ENCODE assay signal across 27 mouse cellular contexts in genomic region chr15:68462851-68463250, GRCm38 (mm10).
A peak's percentile ranks its signal among the peaks of the same experiment; 100 is the strongest.
DNase-seq lines count a peak whose midpoint lies in the region; ATAC-seq lines count a peak whose summit lies in the region.
"Had no signal": no experiment of that assay in that cellular context is flagged by ENCODE, and none has a peak within 500 bp of the region (broad histone marks: within the 10 kb centered on the region; RNA-seq: fewer than 3 reads in every experiment).

No protein-coding gene starts in this region.

- no peak for ATAC-seq in embryonic facial prominence, embryonic 14.5 days (ENCODE audit: low read depth)
- ATAC-seq in midbrain, embryonic 16.5 days, result no peak
- ATAC-seq: forebrain, embryonic 14.5 days; forebrain, postnatal 0 days; intestine, postnatal 0 days; Patski had no signal

- H3K4me2 ChIP-seq in embryonic facial prominence, embryonic 14.5 days (ENCODE audit: low read depth, low read length), result no peak overlapping the region
- H3K4me2 ChIP-seq in midbrain, embryonic 16.5 days (ENCODE audit: low read length), result no peak overlapping the region
- H3K4me2 ChIP-seq: embryonic facial prominence, embryonic 15.5 days; heart, embryonic 13.5 days; hindbrain, embryonic 12.5 days; hindbrain, embryonic 15.5 days had no signal

- DNase-seq in embryo, embryonic 10.5 days (ENCODE audit: low spot score), result peak; percentile 3
- DNase-seq in embryo, embryonic 10 days (ENCODE audit: low spot score), result no peak
- DNase-seq in heart, adult 8-10 months (ENCODE audit: low spot score), result peak; percentile 3
- no peak for DNase-seq in heart, postnatal 36 days
- DNase-seq in embryonic facial prominence, embryonic 14.5 days (ENCODE audit: low spot score), result peak; percentile 38
- DNase-seq: adrenal gland, adult 8-10 months; adrenal gland, postnatal 25 days; B cell, adult 2 months; cerebellum, adult 11-12 months; cerebellum, adult 8-10 months; cerebellum, postnatal 10 days; cerebellum, postnatal 36 days; forebrain, postnatal 0 days; gastrocnemius, adult 2 months; gastrocnemius, postnatal 14 days; kidney, adult 2 months had no signal

- H3K4me3 ChIP-seq in embryonic facial prominence, embryonic 14.5 days (ENCODE audit: low read depth, low read length), result no peak overlapping the region
- no peak overlapping the region for H3K4me3 ChIP-seq in midbrain, embryonic 16.5 days (ENCODE audit: low read depth, low read length)
- H3K4me3 ChIP-seq: embryonic facial prominence, embryonic 15.5 days; gastrocnemius, adult 2 months; heart, embryonic 10.5 days; heart, embryonic 13.5 days; hindbrain, embryonic 12.5 days; hindbrain, embryonic 15.5 days had no signal

- intact Hi-C loops in heart, postnatal 36 days (cut with DNase I), result no loop called here

- H3K27me3 ChIP-seq in embryonic facial prominence, embryonic 14.5 days (replicated peaks; ENCODE audit: control insufficient read depth, insufficient read depth, low read length), result no peaks in the 10 kb centered on the region
- H3K27me3 ChIP-seq in midbrain, embryonic 16.5 days (ENCODE audit: control insufficient read depth, insufficient read depth, low read depth, low read length), result no peaks in the 10 kb centered on the region
- H3K27me3 ChIP-seq: CH12.LX; embryonic facial prominence, embryonic 15.5 days; heart, embryonic 13.5 days; hindbrain, embryonic 12.5 days; hindbrain, embryonic 15.5 days had no signal

- H3K9ac ChIP-seq in embryonic facial prominence, embryonic 14.5 days (ENCODE audit: low read depth, low read length), result no peak overlapping the region
- H3K9ac ChIP-seq in midbrain, embryonic 16.5 days (ENCODE audit: low read depth, low read length), result no peak overlapping the region
- H3K9ac ChIP-seq: embryonic facial prominence, embryonic 15.5 days; forebrain, postnatal 0 days; heart, embryonic 13.5 days; hindbrain, embryonic 12.5 days; hindbrain, embryonic 15.5 days had no signal

- WGBS in embryonic facial prominence, embryonic 14.5 days, result 30% methylated on average over 3 of the region's 3 CpGs
- WGBS in midbrain, embryonic 16.5 days, result 58% methylated on average over 3 of the region's 3 CpGs

- H3K9me3 ChIP-seq in embryonic facial prominence, embryonic 14.5 days (ENCODE audit: control insufficient read depth, low read length), result no peaks in the 10 kb centered on the region
- no peaks in the 10 kb centered on the region for H3K9me3 ChIP-seq in midbrain, embryonic 16.5 days (replicated peaks; ENCODE audit: control insufficient read depth, low read length, poor library complexity, severe bottlenecking)
- H3K9me3 ChIP-seq: embryonic facial prominence, embryonic 15.5 days; G1E; heart, embryonic 10.5 days; heart, embryonic 13.5 days; hindbrain, embryonic 12.5 days; hindbrain, embryonic 15.5 days had no signal

- no peak overlapping the region for H3K27ac ChIP-seq in embryonic facial prominence, embryonic 14.5 days (replicated peaks; ENCODE audit: low read depth, low read length)
- no peak overlapping the region for H3K27ac ChIP-seq in midbrain, embryonic 16.5 days (ENCODE audit: low read length)
- H3K27ac ChIP-seq: embryonic facial prominence, embryonic 15.5 days; gastrocnemius, adult 2 months; heart, embryonic 10.5 days; heart, embryonic 13.5 days; hindbrain, embryonic 12.5 days; hindbrain, embryonic 15.5 days had no signal

- H3K4me1 ChIP-seq in embryonic facial prominence, embryonic 14.5 days (ENCODE audit: control insufficient read depth, insufficient read depth, low read length), result no peaks in the 10 kb centered on the region
- H3K4me1 ChIP-seq in midbrain, embryonic 16.5 days (ENCODE audit: control insufficient read depth, insufficient read depth, low read length), result no peaks in the 10 kb centered on the region
- H3K4me1 ChIP-seq: embryonic facial prominence, embryonic 15.5 days; heart, embryonic 10.5 days; hindbrain, embryonic 12.5 days; hindbrain, embryonic 15.5 days had no signal

- H3K36me3 ChIP-seq in embryonic facial prominence, embryonic 14.5 days (ENCODE audit: control insufficient read depth, insufficient read depth, low read length), result no peaks in the 10 kb centered on the region
- no peaks in the 10 kb centered on the region for H3K36me3 ChIP-seq in midbrain, embryonic 16.5 days (ENCODE audit: control insufficient read depth, insufficient read depth, low read length)
- H3K36me3 ChIP-seq: embryonic facial prominence, embryonic 15.5 days; G1E; heart, embryonic 10.5 days; heart, embryonic 13.5 days; hindbrain, embryonic 12.5 days; hindbrain, embryonic 15.5 days had no signal

Comparison
In these comparisons a context has a peak if more than half of its experiments do, and no peak if none do; other contexts are left out.
1. DNase-seq: peak in embryo, embryonic 10.5 days (single experiment), heart, adult 8-10 months (single experiment) and embryonic facial prominence, embryonic 14.5 days (single experiment); none in embryo, embryonic 10 days (single experiment) and heart, postnatal 36 days (0 of 2).